Mouse (Mus musculus) embryonic facial prominence, embryonic 12.5 days (tissue): ENCODE measurements around the gene Fam53b. TPM values are rescaled to one million over a fixed set of nuclear protein-coding genes. Genes with fewer than 3 reads are reported as not detected.

ENCODE experiments used
- ATAC-seq: fragments of 200-750 bp; cut with Nextera tagmentation; 2 replicates; pipeline ENCODE4 v1.8.0; 2017; ENCODE audit not compliant: insufficient number of reproducible peaks, insufficient read depth, low FRiP score, low TSS enrichment
- H3K27ac ChIP-seq: fragments of 300-500 bp; sonication (generic); 2 replicates; pipeline ENCODE4 v1.5.1; 2016; ENCODE audit warnings: mild to moderate bottlenecking
- H3K27me3 ChIP-seq: fragments of 300-500 bp; sonication (generic); 2 replicates; pipeline ENCODE4 v1.6.1; 2016; ENCODE audit warnings: mild to moderate bottlenecking, moderate library complexity
- H3K36me3 ChIP-seq: fragments of 300-500 bp; sonication (generic); 2 replicates; pipeline ENCODE4 v1.6.1; 2016; ENCODE audit warnings: mild to moderate bottlenecking
- H3K4me1 ChIP-seq: fragments of 300-500 bp; sonication (generic); 2 replicates; pipeline ENCODE4 v1.6.1; 2016
- H3K4me2 ChIP-seq: fragments of 300-500 bp; sonication (generic); replicated peaks from 2 replicates; pipeline ENCODE4 v1.6.1; 2016; ENCODE audit warnings: mild to moderate bottlenecking, moderate library complexity
- H3K4me3 ChIP-seq: fragments of 300-500 bp; sonication (generic); 2 replicates; pipeline ENCODE4 v1.5.1; 2016; ENCODE audit warnings: mild to moderate bottlenecking
- H3K9ac ChIP-seq: fragments of 300-500 bp; sonication (generic); 2 replicates; pipeline ENCODE4 v1.6.1; 2016; ENCODE audit warnings: mild to moderate bottlenecking, moderate library complexity
- H3K9me3 ChIP-seq: fragments of 300-500 bp; sonication (generic); 2 replicates; pipeline ENCODE4 v1.6.1; 2016; ENCODE audit warnings: mild to moderate bottlenecking, moderate library complexity
- WGBS: fragments of 180-500 bp; shearing (Covaris S2); methylation state at CpG from one replicate; pipeline ENCODE4 v1.1.7; 2016; 5-methylcytosine and 5-hydroxymethylcytosine counted together
- polyA plus RNA-seq: library from polyadenylated mRNA; unstranded; fragments of >200 nt; fragmentation: Nextera tagmentation; extraction: Ambion mirVana; gene quantifications from 2 replicates; pipeline ENCODE4 v1.2.1, GENCODE M21; 2016

Gene Fam53b
- polyA plus RNA-seq, 1 experiment from 2014 or later: 23.6 TPM

GRCm38 (mm10) chr7:132681831-132682230, 131.9 kb downstream of the Fam53b start:
- 96% methylated on average over 1 of the region's 1 CpGs for WGBS
- Histone ChIP-seq H3K4me2 (no peak overlapping the region), H3K36me3 (no peaks in the 10 kb centered on the region), H3K9me3 (no peaks in the 10 kb centered on the region), H3K27me3 (no peaks in the 10 kb centered on the region), H3K9ac (no peak overlapping the region), H3K4me1 (no peaks in the 10 kb centered on the region), H3K4me3 (no peak overlapping the region), H3K27ac (no peak overlapping the region)
- no peak for ATAC-seq

DNA sequence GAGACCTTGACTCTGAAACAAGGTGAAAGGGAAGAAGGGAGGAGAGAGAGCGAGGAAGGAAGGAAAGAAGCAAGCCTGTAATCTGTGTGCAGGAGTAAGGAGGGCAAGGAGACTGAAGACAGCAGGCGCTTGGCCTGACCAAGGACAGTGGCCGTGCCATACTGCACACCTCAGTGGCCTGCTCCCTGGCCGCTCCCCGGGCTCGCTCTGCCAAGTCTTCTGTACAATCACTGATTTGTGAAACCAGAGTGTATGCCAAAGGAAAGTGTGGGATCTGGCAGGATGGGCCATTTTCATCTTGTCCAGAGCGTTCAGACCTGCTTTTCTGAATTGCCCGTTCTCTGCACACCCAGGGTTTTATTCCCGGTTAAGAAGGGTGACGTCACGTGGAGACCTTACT, 132.4 kb downstream of the Fam53b start:
- Histone ChIP-seq H3K9me3 (no peaks in the 10 kb centered on the region), H3K9ac (no peak overlapping the region), H3K4me2 (no peak overlapping the region), H3K27me3 (no peaks in the 10 kb centered on the region), H3K27ac (no peak overlapping the region), H3K4me1 (no peaks in the 10 kb centered on the region), H3K4me3 (no peak overlapping the region), H3K36me3 (no peaks in the 10 kb centered on the region)
- 85% methylated on average over 11 of the region's 11 CpGs for WGBS
- no peak for ATAC-seq

- Histone ChIP-seq H3K27ac (no peak overlapping the region), H3K9me3 (no peaks in the 10 kb centered on the region), H3K4me1 (no peaks in the 10 kb centered on the region), H3K27me3 (no peaks in the 10 kb centered on the region), H3K4me3 (no peak overlapping the region), H3K36me3 (no peaks in the 10 kb centered on the region), H3K9ac (no peak overlapping the region), H3K4me2 (no peak overlapping the region)
- ATAC-seq: no peak
- 77% methylated on average over 6 of the region's 6 CpGs for WGBS
These were observed 134.1 kb downstream of the Fam53b start for GRCm38 (mm10) chr7:132679549-132679948.

- H3K27ac ChIP-seq: no peak overlapping the region
- no peak overlapping the region for H3K9ac ChIP-seq
- WGBS: 69% methylated on average over 4 of the region's 4 CpGs
- no peaks in the 10 kb centered on the region for H3K36me3 ChIP-seq
- no peaks in the 10 kb centered on the region for H3K9me3 ChIP-seq
- no peak for ATAC-seq
- H3K4me3 ChIP-seq: no peak overlapping the region
- no peak overlapping the region for H3K4me2 ChIP-seq
- H3K4me1 ChIP-seq: no peaks in the 10 kb centered on the region
- no peaks in the 10 kb centered on the region for H3K27me3 ChIP-seq
These were observed 134.6 kb downstream of the Fam53b start for GRCm38 (mm10) chr7:132679117-132679516.

DNA sequence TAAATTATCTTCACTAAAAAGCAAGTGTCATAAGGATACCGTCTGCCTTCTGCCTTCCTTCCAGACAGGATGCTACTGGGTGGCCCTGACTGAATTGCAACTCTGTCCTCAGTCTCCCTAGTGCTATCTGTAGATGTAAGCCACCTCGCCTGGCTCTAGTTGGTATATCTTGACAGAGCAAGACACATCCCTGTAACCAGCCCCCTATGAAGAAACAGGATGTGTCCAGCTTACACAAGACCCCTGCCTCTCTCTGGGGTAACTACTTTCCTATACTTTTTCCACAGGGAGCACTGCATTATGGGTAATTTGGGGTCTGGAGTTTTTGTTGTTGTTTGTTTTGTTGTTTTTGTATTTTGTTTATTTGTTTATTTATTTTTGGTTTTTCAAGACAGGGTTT, 137.8 kb downstream of the Fam53b start:
- no peak for ATAC-seq
- H3K4me1 ChIP-seq: no peaks in the 10 kb centered on the region
- H3K4me2 ChIP-seq: no peak overlapping the region
- H3K4me3 ChIP-seq: no peak overlapping the region
- no peaks in the 10 kb centered on the region for H3K36me3 ChIP-seq
- WGBS: 83% methylated on average over 2 of the region's 2 CpGs
- no peaks in the 10 kb centered on the region for H3K9me3 ChIP-seq
- H3K27me3 ChIP-seq: no peaks in the 10 kb centered on the region
- H3K27ac ChIP-seq: no peak overlapping the region
- H3K9ac ChIP-seq: no peak overlapping the region

- Histone ChIP-seq H3K9me3 (no peaks in the 10 kb centered on the region), H3K27ac (no peak overlapping the region), H3K4me1 (no peaks in the 10 kb centered on the region), H3K4me2 (no peak overlapping the region), H3K36me3 (no peaks in the 10 kb centered on the region), H3K27me3 (no peaks in the 10 kb centered on the region), H3K9ac (no peak overlapping the region), H3K4me3 (no peak overlapping the region)
- 46% methylated on average over 17 of the region's 17 CpGs for WGBS
- ATAC-seq: no peak
These were observed 139.5 kb downstream of the Fam53b start for GRCm38 (mm10) chr7:132673931-132674755.

DNA sequence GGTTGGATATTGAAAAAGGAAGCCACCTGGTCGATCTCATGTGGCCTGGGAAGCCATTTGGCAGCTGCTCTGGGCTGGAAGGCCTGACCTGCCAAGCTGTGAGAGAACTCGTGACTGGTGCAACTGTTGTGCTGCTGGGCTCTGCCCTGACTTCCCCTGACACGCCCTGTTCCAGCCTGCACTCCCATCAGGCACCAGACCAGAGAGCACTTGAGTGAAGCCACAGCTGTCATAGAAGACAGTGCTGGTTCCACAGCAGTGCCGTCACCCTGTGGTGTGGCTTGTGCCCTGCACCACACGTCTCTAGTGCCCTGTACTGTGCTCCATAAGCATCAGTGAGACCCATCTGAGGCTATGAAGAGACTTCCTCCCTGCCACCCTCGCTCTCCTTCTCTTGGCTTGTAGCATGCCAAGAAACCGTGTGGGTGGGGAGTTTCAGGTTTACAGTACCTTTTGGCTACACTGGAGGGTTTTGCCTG, 141.2 kb downstream of the Fam53b start:
- ATAC-seq: no peak
- WGBS: 72% methylated on average over 7 of the region's 7 CpGs
- Histone ChIP-seq H3K4me1 (no peaks in the 10 kb centered on the region), H3K36me3 (no peaks in the 10 kb centered on the region), H3K27me3 (no peaks in the 10 kb centered on the region), H3K9me3 (no peaks in the 10 kb centered on the region), H3K4me2 (no peak overlapping the region), H3K9ac (no peak overlapping the region), H3K27ac (no peak overlapping the region), H3K4me3 (no peak overlapping the region)

DNA sequence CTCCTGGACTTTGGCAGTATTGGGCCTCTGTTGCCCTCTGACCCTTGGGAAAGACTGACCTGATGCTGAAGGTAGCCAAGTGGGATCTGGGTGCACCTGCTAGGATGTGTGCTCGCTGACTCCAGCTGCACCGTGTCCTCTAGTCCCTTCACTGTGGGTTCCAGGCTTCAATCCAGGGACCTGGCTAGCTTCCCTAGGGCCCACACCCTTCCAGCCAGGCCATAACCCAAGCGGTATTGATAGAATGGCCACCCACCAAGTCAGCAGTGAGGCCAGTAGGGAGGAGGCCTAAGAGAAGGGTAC, 142.9 kb downstream of the Fam53b start:
- 97% methylated on average over 3 of the region's 3 CpGs for WGBS
- Histone ChIP-seq H3K36me3 (no peaks in the 10 kb centered on the region), H3K27me3 (no peaks in the 10 kb centered on the region)

DNA sequence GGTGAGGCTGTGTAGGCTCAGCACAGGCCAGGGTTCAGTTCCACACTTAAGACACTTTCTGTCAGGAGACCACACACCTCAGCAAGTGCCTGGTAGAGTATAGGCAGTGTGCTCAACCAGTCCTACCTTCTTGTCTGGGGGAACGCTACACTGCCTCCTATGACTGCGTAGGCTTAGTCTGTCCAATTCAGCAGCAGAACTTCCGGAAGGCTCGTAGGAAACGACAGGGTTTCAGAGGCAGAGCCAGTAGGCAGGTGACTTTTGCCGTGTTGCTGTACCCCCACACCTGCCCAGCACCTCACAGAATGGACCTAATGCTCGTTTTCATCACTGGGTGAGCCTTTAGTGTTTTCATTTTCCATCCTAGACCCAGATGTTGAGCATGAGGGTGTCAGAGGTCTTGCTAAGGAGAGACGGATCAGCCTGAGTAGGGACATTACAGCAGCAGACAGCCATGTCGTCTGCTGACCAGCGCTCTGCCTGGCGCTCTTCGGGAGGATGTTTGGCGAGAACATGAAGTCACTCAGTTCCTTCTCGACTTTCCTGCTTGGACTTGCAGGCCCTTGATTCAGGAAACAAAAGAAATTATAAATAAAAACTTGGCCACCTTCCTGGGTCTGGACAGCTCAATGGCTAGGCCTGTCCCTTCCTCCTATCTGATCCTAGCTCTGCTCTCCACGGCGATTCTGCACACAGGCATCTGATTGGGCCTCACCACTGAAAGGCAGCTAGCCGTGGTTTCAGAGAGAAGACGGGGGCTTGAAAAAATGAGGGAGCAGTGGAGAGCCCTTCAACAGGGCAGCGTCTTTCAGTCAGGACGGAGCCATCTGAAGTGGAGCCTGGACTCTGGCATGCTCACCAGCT, 143.5 kb downstream of the Fam53b start:
- no peaks in the 10 kb centered on the region for H3K36me3 ChIP-seq
- no peak overlapping the region for H3K4me3 ChIP-seq
- H3K9me3 ChIP-seq: no peaks in the 10 kb centered on the region
- no peaks in the 10 kb centered on the region for H3K27me3 ChIP-seq
- no peak overlapping the region for H3K9ac ChIP-seq
- no peak overlapping the region for H3K4me2 ChIP-seq
- 0 out of 2 replicates have a peak, but pooled peaks cover 4% of the 10 kb centered on the region for H3K4me1 ChIP-seq
- no peak overlapping the region for H3K27ac ChIP-seq
- no peak for ATAC-seq
- WGBS: 86% methylated on average over 20 of the region's 20 CpGs

More for the DNA sequence above, 142.9 kb downstream of the Fam53b start:
- no peak overlapping the region for H3K9ac ChIP-seq
- no peak for ATAC-seq
- H3K4me2 ChIP-seq: no peak overlapping the region
- no peaks in the 10 kb centered on the region for H3K4me1 ChIP-seq
- no peak overlapping the region for H3K4me3 ChIP-seq
- H3K27ac ChIP-seq: no peak overlapping the region
- H3K9me3 ChIP-seq: no peaks in the 10 kb centered on the region

DNA sequence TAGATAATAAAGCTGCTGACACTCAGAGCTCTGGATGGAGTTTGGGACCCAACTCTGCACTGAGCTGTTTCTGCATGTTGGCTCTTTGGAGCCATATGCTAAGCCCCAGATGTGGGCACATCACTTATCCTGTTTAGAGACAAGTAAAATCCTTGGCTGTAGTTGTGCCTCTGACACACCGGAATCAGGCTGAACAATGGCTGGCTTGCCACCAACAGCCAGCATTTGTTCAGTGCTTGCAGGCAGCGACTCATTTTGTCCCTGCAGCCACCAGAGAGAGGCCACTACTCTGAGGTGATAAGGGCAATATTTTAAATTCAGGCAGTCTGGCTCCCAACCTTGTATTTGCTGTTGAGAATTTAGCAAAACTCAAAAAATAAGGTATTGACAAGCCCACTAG, 145.1 kb downstream of the Fam53b start:
- Histone ChIP-seq H3K9ac (no peak overlapping the region), H3K4me2 (no peak overlapping the region), H3K4me1 (0 out of 2 replicates have a peak, but pooled peaks cover 4% of the 10 kb centered on the region), H3K27ac (no peak overlapping the region), H3K36me3 (no peaks in the 10 kb centered on the region), H3K9me3 (no peaks in the 10 kb centered on the region), H3K4me3 (no peak overlapping the region), H3K27me3 (no peaks in the 10 kb centered on the region)
- ATAC-seq: no peak
- 77% methylated on average over 2 of the region's 2 CpGs for WGBS

DNA sequence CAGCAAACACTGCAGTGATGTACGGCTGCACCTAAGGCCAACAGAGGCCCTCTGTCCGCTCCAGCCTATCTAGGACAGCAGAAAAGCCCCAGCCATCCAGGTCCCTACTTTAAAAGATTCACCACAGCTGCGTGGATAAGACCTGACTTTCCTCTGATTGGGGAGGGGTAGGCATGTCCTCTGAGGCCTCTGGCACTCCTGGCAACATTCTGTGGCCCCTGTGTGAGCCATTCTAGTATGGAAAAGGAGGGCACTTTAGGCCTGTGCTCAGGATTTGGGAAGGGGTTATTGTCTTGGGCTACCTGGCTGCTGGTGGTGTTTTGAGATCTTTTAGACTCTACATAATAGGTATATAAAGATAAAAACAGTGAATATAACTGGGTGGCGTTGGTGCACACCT, 147.2 kb downstream of the Fam53b start:
- 66% methylated on average over 4 of the region's 4 CpGs for WGBS
- Histone ChIP-seq H3K36me3 (no peaks in the 10 kb centered on the region), H3K4me2 (no peak overlapping the region), H3K4me3 (no peak overlapping the region), H3K27ac (no peak overlapping the region), H3K27me3 (no peaks in the 10 kb centered on the region), H3K9ac (no peak overlapping the region), H3K9me3 (no peaks in the 10 kb centered on the region), H3K4me1 (0 out of 2 replicates have a peak, but pooled peaks cover 4% of the 10 kb centered on the region)
- no peak for ATAC-seq
